Mouse (Mus musculus): Measurements from ENCODE around the gene Ttn. TPM values are rescaled to one million over a fixed set of nuclear protein-coding genes. Genes with fewer than 3 reads are reported as not detected.

Gene Ttn
- polyA plus RNA-seq, 1 experiment from 2014 or later: 0.09 TPM

- Histone ChIP-seq H3K4me3 (ENCODE audit: low read depth, low read length) (no peak overlapping the region), H3K9me3 (replicated peaks; ENCODE audit: control insufficient read depth, low read length) (no peaks in the 10 kb centered on the region), H3K27me3 (replicated peaks; ENCODE audit: control insufficient read depth, insufficient read depth, low read length) (no peaks in the 10 kb centered on the region), H3K4me2 (ENCODE audit: low read length) (no peak overlapping the region), H3K9ac (ENCODE audit: low read length) (no peak overlapping the region), H3K27ac (ENCODE audit: low read depth, low read length) (no peak overlapping the region), H3K4me1 (ENCODE audit: control insufficient read depth, insufficient read depth, low read length) (no peaks in the 10 kb centered on the region), H3K36me3 (ENCODE audit: control insufficient read depth, insufficient read depth, low read length) (no peaks in the 10 kb centered on the region)
- WGBS: 67% methylated on average over 10 of the region's 10 CpGs
- peak; percentile 14 for DNase-seq (ENCODE audit: low spot score)
- ATAC-seq: no peak
These were observed 43.8 kb downstream of the Ttn start for GRCm38 (mm10) chr2:76938515-76938914.

- H3K36me3 ChIP-seq (ENCODE audit: control insufficient read depth, insufficient read depth, low read length): no peaks in the 10 kb centered on the region
- no peak overlapping the region for H3K9ac ChIP-seq (ENCODE audit: low read length)
- DNase-seq (ENCODE audit: low spot score): peak; percentile 89
- WGBS: 6% methylated on average over 2 of the region's 2 CpGs
- no peaks in the 10 kb centered on the region for H3K4me1 ChIP-seq (ENCODE audit: control insufficient read depth, insufficient read depth, low read length)
- no peak overlapping the region for H3K4me3 ChIP-seq (ENCODE audit: low read depth, low read length)
- ATAC-seq: peak; percentile 60; the same call in 1 of the 2 replicates
- no peak overlapping the region for H3K4me2 ChIP-seq (ENCODE audit: low read length)
- H3K9me3 ChIP-seq (replicated peaks; ENCODE audit: control insufficient read depth, low read length): no peaks in the 10 kb centered on the region
- no peak overlapping the region for H3K27ac ChIP-seq (ENCODE audit: low read depth, low read length)
- H3K27me3 ChIP-seq (replicated peaks; ENCODE audit: control insufficient read depth, insufficient read depth, low read length): no peaks in the 10 kb centered on the region
These were observed 52.6 kb downstream of the Ttn start for GRCm38 (mm10) chr2:76929718-76930117.

GRCm38 (mm10) chr2:76928816-76929215, 53.5 kb downstream of the Ttn start:
- Histone ChIP-seq H3K27me3 (replicated peaks; ENCODE audit: control insufficient read depth, insufficient read depth, low read length) (no peaks in the 10 kb centered on the region), H3K27ac (ENCODE audit: low read depth, low read length) (no peak overlapping the region), H3K9ac (ENCODE audit: low read length) (no peak overlapping the region), H3K9me3 (replicated peaks; ENCODE audit: control insufficient read depth, low read length) (no peaks in the 10 kb centered on the region), H3K4me3 (ENCODE audit: low read depth, low read length) (no peak overlapping the region), H3K4me1 (ENCODE audit: control insufficient read depth, insufficient read depth, low read length) (no peaks in the 10 kb centered on the region), H3K4me2 (ENCODE audit: low read length) (no peak overlapping the region), H3K36me3 (ENCODE audit: control insufficient read depth, insufficient read depth, low read length) (no peaks in the 10 kb centered on the region)
- DNase-seq (ENCODE audit: low spot score): peak; percentile 53
- 65% methylated on average over 3 of the region's 3 CpGs for WGBS
- peak; percentile 76; the same call in 1 of the 2 replicates for ATAC-seq

GRCm38 (mm10) chr2:76928298-76928697, 54.0 kb downstream of the Ttn start:
- no peak overlapping the region for H3K9ac ChIP-seq (ENCODE audit: low read length)
- no peaks in the 10 kb centered on the region for H3K9me3 ChIP-seq (replicated peaks; ENCODE audit: control insufficient read depth, low read length)
- no peaks in the 10 kb centered on the region for H3K27me3 ChIP-seq (replicated peaks; ENCODE audit: control insufficient read depth, insufficient read depth, low read length)
- H3K27ac ChIP-seq (ENCODE audit: low read depth, low read length): no peak overlapping the region
- H3K4me1 ChIP-seq (ENCODE audit: control insufficient read depth, insufficient read depth, low read length): no peaks in the 10 kb centered on the region
- no peak for DNase-seq (ENCODE audit: low spot score)
- no peak; the same call in 1 of the 2 replicates for ATAC-seq
- no peak overlapping the region for H3K4me3 ChIP-seq (ENCODE audit: low read depth, low read length)
- H3K4me2 ChIP-seq (ENCODE audit: low read length): no peak overlapping the region
- WGBS: 84% methylated on average over 7 of the region's 7 CpGs
- no peaks in the 10 kb centered on the region for H3K36me3 ChIP-seq (ENCODE audit: control insufficient read depth, insufficient read depth, low read length)

GRCm38 (mm10) chr2:76926927-76927326, 55.4 kb downstream of the Ttn start:
- Histone ChIP-seq H3K27me3 (replicated peaks; ENCODE audit: control insufficient read depth, insufficient read depth, low read length) (no peaks in the 10 kb centered on the region), H3K9me3 (replicated peaks; ENCODE audit: control insufficient read depth, low read length) (no peaks in the 10 kb centered on the region), H3K4me1 (ENCODE audit: control insufficient read depth, insufficient read depth, low read length) (no peaks in the 10 kb centered on the region), H3K4me2 (ENCODE audit: low read length) (no peak overlapping the region), H3K9ac (ENCODE audit: low read length) (no peak overlapping the region), H3K27ac (ENCODE audit: low read depth, low read length) (no peak overlapping the region), H3K4me3 (ENCODE audit: low read depth, low read length) (no peak overlapping the region), H3K36me3 (ENCODE audit: control insufficient read depth, insufficient read depth, low read length) (no peaks in the 10 kb centered on the region)
- DNase-seq (ENCODE audit: low spot score): no peak
- 76% methylated on average over 12 of the region's 12 CpGs for WGBS
- no peak for ATAC-seq

GRCm38 (mm10) chr2:76914959-76915358, 67.4 kb downstream of the Ttn start:
- DNase-seq (ENCODE audit: low spot score): no peak
- WGBS: 95% methylated on average over 10 of the region's 10 CpGs
- no peak for ATAC-seq
- Histone ChIP-seq H3K36me3 (ENCODE audit: control insufficient read depth, insufficient read depth, low read length) (no peaks in the 10 kb centered on the region), H3K27me3 (replicated peaks; ENCODE audit: control insufficient read depth, insufficient read depth, low read length) (no peaks in the 10 kb centered on the region), H3K9ac (ENCODE audit: low read length) (no peak overlapping the region), H3K4me2 (ENCODE audit: low read length) (no peak overlapping the region), H3K4me1 (ENCODE audit: control insufficient read depth, insufficient read depth, low read length) (no peaks in the 10 kb centered on the region), H3K27ac (ENCODE audit: low read depth, low read length) (no peak overlapping the region), H3K4me3 (ENCODE audit: low read depth, low read length) (no peak overlapping the region), H3K9me3 (replicated peaks; ENCODE audit: control insufficient read depth, low read length) (no peaks in the 10 kb centered on the region)

- Histone ChIP-seq H3K27ac (ENCODE audit: low read depth, low read length) (no peak overlapping the region), H3K9me3 (replicated peaks; ENCODE audit: control insufficient read depth, low read length) (no peaks in the 10 kb centered on the region), H3K36me3 (ENCODE audit: control insufficient read depth, insufficient read depth, low read length) (no peaks in the 10 kb centered on the region), H3K4me3 (ENCODE audit: low read depth, low read length) (no peak overlapping the region), H3K4me2 (ENCODE audit: low read length) (no peak overlapping the region), H3K4me1 (ENCODE audit: control insufficient read depth, insufficient read depth, low read length) (no peaks in the 10 kb centered on the region), H3K27me3 (replicated peaks; ENCODE audit: control insufficient read depth, insufficient read depth, low read length) (no peaks in the 10 kb centered on the region), H3K9ac (ENCODE audit: low read length) (no peak overlapping the region)
- DNase-seq (ENCODE audit: low spot score): no peak
- WGBS: 79% methylated on average over 15 of the region's 15 CpGs
- ATAC-seq: no peak
These were observed 73.5 kb downstream of the Ttn start for GRCm38 (mm10) chr2:76908705-76909457.

GRCm38 (mm10) chr2:76903351-76903750, 79.0 kb downstream of the Ttn start:
- Histone ChIP-seq H3K27me3 (replicated peaks; ENCODE audit: control insufficient read depth, insufficient read depth, low read length) (no peaks in the 10 kb centered on the region), H3K27ac (ENCODE audit: low read depth, low read length) (no peak overlapping the region), H3K4me3 (ENCODE audit: low read depth, low read length) (no peak overlapping the region), H3K9me3 (replicated peaks; ENCODE audit: control insufficient read depth, low read length) (no peaks in the 10 kb centered on the region), H3K36me3 (ENCODE audit: control insufficient read depth, insufficient read depth, low read length) (no peaks in the 10 kb centered on the region), H3K4me2 (ENCODE audit: low read length) (no peak overlapping the region), H3K4me1 (ENCODE audit: control insufficient read depth, insufficient read depth, low read length) (no peaks in the 10 kb centered on the region), H3K9ac (ENCODE audit: low read length) (no peak overlapping the region)
- DNase-seq (ENCODE audit: low spot score) (no peak), ATAC-seq (no peak)
- 93% methylated on average over 11 of the region's 11 CpGs for WGBS

GRCm38 (mm10) chr2:76901476-76902086, 80.8 kb downstream of the Ttn start:
- peak; percentile 29; the same call in 1 of the 2 replicates for ATAC-seq
- H3K4me1 ChIP-seq (ENCODE audit: control insufficient read depth, insufficient read depth, low read length): no peaks in the 10 kb centered on the region
- H3K36me3 ChIP-seq (ENCODE audit: control insufficient read depth, insufficient read depth, low read length): no peaks in the 10 kb centered on the region
- H3K4me3 ChIP-seq (ENCODE audit: low read depth, low read length): no peak overlapping the region
- H3K4me2 ChIP-seq (ENCODE audit: low read length): no peak overlapping the region
- DNase-seq (ENCODE audit: low spot score): peak; percentile 16
- 89% methylated on average over 24 of the region's 24 CpGs for WGBS
- H3K9me3 ChIP-seq (replicated peaks; ENCODE audit: control insufficient read depth, low read length): no peaks in the 10 kb centered on the region
- H3K27me3 ChIP-seq (replicated peaks; ENCODE audit: control insufficient read depth, insufficient read depth, low read length): no peaks in the 10 kb centered on the region
- H3K9ac ChIP-seq (ENCODE audit: low read length): no peak overlapping the region
- no peak overlapping the region for H3K27ac ChIP-seq (ENCODE audit: low read depth, low read length)
